Mouse (Mus musculus) heart, embryonic 16.5 days (tissue): ENCODE results near the gene Gm10376. TPM values are rescaled to one million over a fixed set of nuclear protein-coding genes. Genes with fewer than 3 reads are reported as not detected.
"Not testable (repeated sequence)": the region's sequence is repeated elsewhere in the genome, so short reads cannot be mapped to it uniquely, and the experiment has no call there.

Source experiments
- ATAC-seq: fragments of 200-750 bp; cut with Nextera tagmentation; replicated peaks from 2 replicates; pipeline ENCODE4 v1.8.0; 2017; ENCODE audit warnings: moderate number of reproducible peaks; ENCODE audit not compliant: insufficient read depth, low FRiP score; ENCODE audit errors: extremely low read depth
- H3K27ac ChIP-seq: fragments of 300-500 bp; sonication (generic); 2 replicates; pipeline ENCODE4 v1.5.1; 2014; ENCODE audit warnings: mild to moderate bottlenecking, low read length, control low read depth, moderate library complexity
- H3K27me3 ChIP-seq: fragments of 300-500 bp; sonication (generic); 2 replicates; pipeline ENCODE4 v1.6.1; 2014; ENCODE audit warnings: low read length, mixed read lengths; ENCODE audit not compliant: control insufficient read depth, insufficient read depth
- H3K36me3 ChIP-seq: fragments of 300-500 bp; sonication (generic); 2 replicates; pipeline ENCODE4 v1.6.1; 2014; ENCODE audit not compliant: control insufficient read depth, insufficient read depth
- H3K4me1 ChIP-seq: fragments of 300-500 bp; sonication (generic); 2 replicates; pipeline ENCODE4 v1.6.1; 2014; ENCODE audit warnings: low read length, mixed read lengths; ENCODE audit not compliant: control insufficient read depth, insufficient read depth
- H3K4me2 ChIP-seq: fragments of 300-500 bp; sonication (generic); 2 replicates; pipeline ENCODE4 v1.6.1; 2014; ENCODE audit warnings: low read depth, mild to moderate bottlenecking, control low read depth, low read length
- H3K4me3 ChIP-seq: fragments of 300-500 bp; sonication (generic); 2 replicates; pipeline ENCODE4 v1.5.1; 2014; ENCODE audit warnings: mild to moderate bottlenecking, control low read depth, low read length
- H3K9ac ChIP-seq: fragments of 300-500 bp; sonication (generic); 2 replicates; pipeline ENCODE4 v1.6.1; 2014; ENCODE audit warnings: low read length, control low read depth
- H3K9me3 ChIP-seq: fragments of 300-500 bp; sonication (generic); replicated peaks from 2 replicates; pipeline ENCODE4 v1.6.1; 2016; ENCODE audit warnings: low read length; ENCODE audit not compliant: control insufficient read depth
- WGBS: fragments of 180-500 bp; shearing (Covaris S2); extraction: QIAGEN DNeasy Blood & Tissue Kit; methylation state at CpG from one replicate; pipeline ENCODE4 v1.1.7; 2014; 5-methylcytosine and 5-hydroxymethylcytosine counted together
- polyA plus RNA-seq: library from polyadenylated mRNA; unstranded; fragments of >200 nt; fragmentation: Nextera tagmentation; extraction: Ambion mirVana; gene quantifications from 2 replicates; pipeline ENCODE4 v1.2.1, GENCODE M21; 2015

Gm10376 gene
- not detected in 2 replicates for polyA plus RNA-seq

GRCm38 (mm10) chr14:43015528-43015927 lies at the start of gene Gm10376:
Gm10376 (minus strand) TSS chr14:43015628.
- not testable (repeated sequence) for ATAC-seq, H3K36me3 ChIP-seq, H3K4me2 ChIP-seq, H3K27me3 ChIP-seq, H3K9ac ChIP-seq, H3K9me3 ChIP-seq, H3K4me3 ChIP-seq, H3K27ac ChIP-seq, H3K4me1 ChIP-seq

DNA sequence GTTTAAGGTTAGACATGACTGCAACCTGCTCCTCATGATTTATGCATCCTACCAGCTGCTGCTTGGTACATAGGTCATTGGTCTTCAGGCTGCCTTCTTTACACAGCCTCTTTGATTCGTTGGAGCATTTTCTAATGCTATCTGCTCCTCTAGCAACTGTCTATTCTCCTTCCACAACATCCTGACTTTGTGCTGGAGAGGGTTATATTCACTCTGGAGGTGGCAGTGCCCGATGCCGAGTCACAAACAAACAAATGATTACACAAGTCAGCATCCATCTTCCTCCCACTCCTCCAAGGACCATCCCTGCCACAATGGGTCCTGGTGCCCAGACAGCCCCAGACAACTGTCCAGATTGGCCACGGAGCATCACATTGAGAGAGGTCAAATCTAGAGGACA lies 44.8 kb upstream of the Gm10376 start:
- not testable (repeated sequence) for H3K4me2 ChIP-seq, H3K4me3 ChIP-seq, H3K9me3 ChIP-seq, ATAC-seq, H3K36me3 ChIP-seq, H3K9ac ChIP-seq, H3K27me3 ChIP-seq, H3K4me1 ChIP-seq, H3K27ac ChIP-seq
- 54% methylated on average over 4 of the region's 4 CpGs for WGBS

DNA sequence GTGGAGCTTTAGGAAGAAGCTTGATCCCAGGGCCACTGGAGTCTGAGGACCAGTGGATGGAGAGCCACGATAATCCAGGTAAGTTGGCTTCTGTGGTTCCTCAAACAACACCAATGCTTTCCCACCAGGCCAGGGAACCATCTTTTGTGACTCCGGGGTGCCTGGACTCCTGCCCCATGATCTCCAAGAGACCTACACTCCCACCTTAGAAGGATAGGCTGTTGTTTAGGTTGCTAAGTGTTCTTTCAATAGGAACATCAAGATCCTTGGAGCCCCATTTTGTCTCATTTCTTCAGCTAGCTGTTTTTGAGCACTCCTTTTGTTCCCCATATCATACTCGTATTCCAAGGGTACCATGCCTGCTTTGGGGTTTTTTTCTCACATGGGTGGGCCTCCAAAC lies 42.6 kb upstream of the Gm10376 start:
- 71% methylated on average over 3 of the region's 3 CpGs for WGBS
- H3K27ac ChIP-seq, H3K4me3 ChIP-seq, H3K9ac ChIP-seq, H3K36me3 ChIP-seq, H3K4me2 ChIP-seq, H3K27me3 ChIP-seq, ATAC-seq, H3K9me3 ChIP-seq, H3K4me1 ChIP-seq: not testable (repeated sequence)

DNA sequence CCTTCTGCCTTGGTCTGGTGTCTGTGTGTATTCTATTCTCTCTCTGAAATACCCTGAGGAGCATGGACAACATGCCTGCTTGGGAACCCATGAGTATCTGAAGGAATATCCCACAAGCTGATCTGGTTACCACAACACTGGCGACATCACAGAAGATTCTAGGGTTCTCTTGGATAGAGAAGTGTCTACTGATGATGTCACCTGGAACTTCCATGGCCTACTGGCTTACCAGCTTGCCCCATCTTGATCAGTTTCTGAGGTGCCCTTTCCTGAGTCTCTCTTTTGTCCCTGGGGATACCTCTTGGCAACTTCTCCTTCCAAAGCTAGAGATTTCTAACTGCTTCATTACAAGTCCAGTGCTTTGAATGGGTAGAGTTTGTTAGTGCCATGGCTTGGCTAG lies 21.9 kb downstream of the Gm10376 start, which contains the start of gene Gm8082:
Gm8082 (minus strand) TSS at position 101 of the 400 bp plus-strand sequence.
- H3K9me3 ChIP-seq, ATAC-seq, H3K27ac ChIP-seq, H3K4me2 ChIP-seq, H3K27me3 ChIP-seq, H3K36me3 ChIP-seq, H3K4me1 ChIP-seq, H3K9ac ChIP-seq, H3K4me3 ChIP-seq: not testable (repeated sequence)
- no CpG with 5 or more reads among the region's 1 CpGs for WGBS

Other genes with a start within 250 kb of the Gm10376 start
- not detected in 2 replicates for gene Gm3015, start 246.8 kb downstream of the Gm10376 start, polyA plus RNA-seq
- gene Gm10377, start 217.6 kb downstream of the Gm10376 start, polyA plus RNA-seq: not detected in 2 replicates
- gene Gm21977, start 162.2 kb downstream of the Gm10376 start, polyA plus RNA-seq: not detected in 2 replicates
- gene Gm8082, start 22.0 kb downstream of the Gm10376 start, polyA plus RNA-seq: not detected in 2 replicates
- gene Gm8094, start 61.0 kb upstream of the Gm10376 start, polyA plus RNA-seq: 0.11 TPM in 1 of 2 replicates, not detected in the other
- not detected in 2 replicates for gene Gm8104, start 85.0 kb upstream of the Gm10376 start, polyA plus RNA-seq
- gene Gm7233, start 164.2 kb upstream of the Gm10376 start, polyA plus RNA-seq: not detected in 2 replicates
- not detected in 2 replicates for gene Gm8122, start 219.7 kb upstream of the Gm10376 start, polyA plus RNA-seq
- not detected in 2 replicates for gene Gm8126, start 243.0 kb upstream of the Gm10376 start, polyA plus RNA-seq